Mouse (Mus musculus) inflammation-experienced regulatory T-cells (primary cell): ENCODE data around the gene Fxyd3. TPM values are rescaled to one million over a fixed set of nuclear protein-coding genes. Genes with fewer than 3 reads are reported as not detected.

ENCODE experiments used
- polyA plus RNA-seq, 2 experiments: library from polyadenylated mRNA; unstranded; fragments of 100-300 nt; shearing (Covaris generic); gene quantifications; one replicate each; pipeline ENCODE4 v1.2.1; 2017

The Fxyd3 gene
- polyA plus RNA-seq = 10 to 100 TPM in 1 of 2 experiments, under 1 TPM in 1; 0.91 to 12.9 TPM

DNA sequence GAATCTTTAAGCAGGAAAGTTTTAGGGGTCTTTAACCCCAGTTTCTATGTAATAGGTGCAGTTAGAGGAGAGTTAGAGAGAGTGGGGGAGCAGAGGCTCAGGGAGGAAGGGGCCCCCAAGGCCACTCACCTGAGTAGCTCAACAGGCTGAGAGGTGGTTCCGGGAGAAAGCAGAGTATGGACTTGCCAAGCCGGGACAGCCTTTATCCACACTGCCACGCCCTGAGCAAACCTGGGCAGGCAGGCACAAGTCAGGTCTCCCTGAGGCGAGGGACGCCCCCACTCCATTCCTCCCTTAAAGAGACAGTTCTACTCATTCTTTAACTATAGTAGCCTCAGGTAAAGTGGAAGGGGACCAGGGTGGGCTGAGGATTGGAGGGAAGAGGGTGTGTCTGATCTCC lies at the start of gene Fxyd3:
Gene Fxyd3 (minus strand): TSS at position 213 of the 400 bp plus-strand sequence.

DNA sequence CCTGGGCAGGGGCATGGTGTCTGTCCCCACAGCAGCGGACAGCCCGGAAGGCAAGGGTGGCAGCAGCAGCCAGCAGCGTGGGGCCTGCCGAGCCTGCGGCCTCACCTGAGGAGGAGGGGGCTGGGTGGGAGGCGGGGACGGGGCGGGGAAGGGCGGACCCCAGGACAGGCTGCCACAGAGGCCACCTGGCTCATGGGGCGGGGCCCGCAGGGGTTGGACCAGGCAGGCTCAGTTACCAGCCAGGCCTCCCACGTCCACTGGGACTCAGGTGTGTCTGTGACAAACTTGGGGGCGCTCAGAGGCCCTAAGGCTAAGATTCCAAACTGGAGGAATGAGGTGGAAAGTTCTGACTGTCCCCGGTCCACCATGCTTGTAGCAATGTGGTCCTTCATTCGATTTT lies 38.7 kb upstream of the Fxyd3 start, which contains the start of gene Hpn:
Gene Hpn (minus strand): TSS at position 109 of the 400 bp plus-strand sequence.

DNA sequence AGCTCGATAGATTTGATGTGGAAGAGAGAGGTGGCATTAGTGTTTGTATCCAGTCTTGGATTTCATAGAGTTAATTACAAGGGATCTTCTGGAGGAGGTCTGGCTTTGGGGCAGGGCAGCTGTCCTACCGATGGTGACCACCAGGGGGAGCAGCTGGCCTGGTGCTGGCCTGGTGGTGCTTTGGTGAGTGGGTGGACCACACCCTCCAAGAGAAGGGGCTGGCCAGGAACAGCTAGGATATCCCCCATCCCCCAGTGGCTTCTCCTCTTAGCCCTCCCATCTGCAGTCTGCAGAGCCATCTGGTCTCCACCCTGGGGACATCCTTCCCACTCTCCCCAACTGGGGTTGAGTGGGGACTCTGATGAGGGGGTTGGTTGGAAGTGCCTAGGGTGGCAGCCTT lies 17.4 kb downstream of the Fxyd3 start, which contains the start of gene Lgi4:
Gene Lgi4 (plus strand): TSS at position 235 of the 400 bp plus-strand sequence.

DNA sequence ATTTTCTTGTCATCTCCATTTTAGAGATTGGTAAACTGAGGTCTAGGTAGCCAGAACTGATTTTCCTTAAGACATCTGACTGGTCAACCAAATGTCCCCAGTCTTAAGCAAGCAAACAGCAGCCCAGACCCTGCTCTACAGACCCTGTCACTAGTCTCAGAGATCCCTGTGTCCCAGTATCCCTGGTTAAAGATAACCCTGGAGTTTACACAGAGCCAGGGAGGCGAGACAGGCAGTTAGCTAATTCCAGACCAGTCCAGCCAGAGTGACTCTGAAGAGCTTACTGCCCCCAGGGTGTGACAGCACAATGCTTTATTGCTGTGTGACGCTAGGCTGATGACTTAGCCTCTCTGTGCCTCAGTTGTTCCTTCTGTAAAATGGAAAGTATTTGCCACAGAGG lies 19.4 kb downstream of the Fxyd3 start, which contains the start of gene Fxyd1:
Gene Fxyd1 (minus strand): TSS at position 129 of the 400 bp plus-strand sequence.

DNA sequence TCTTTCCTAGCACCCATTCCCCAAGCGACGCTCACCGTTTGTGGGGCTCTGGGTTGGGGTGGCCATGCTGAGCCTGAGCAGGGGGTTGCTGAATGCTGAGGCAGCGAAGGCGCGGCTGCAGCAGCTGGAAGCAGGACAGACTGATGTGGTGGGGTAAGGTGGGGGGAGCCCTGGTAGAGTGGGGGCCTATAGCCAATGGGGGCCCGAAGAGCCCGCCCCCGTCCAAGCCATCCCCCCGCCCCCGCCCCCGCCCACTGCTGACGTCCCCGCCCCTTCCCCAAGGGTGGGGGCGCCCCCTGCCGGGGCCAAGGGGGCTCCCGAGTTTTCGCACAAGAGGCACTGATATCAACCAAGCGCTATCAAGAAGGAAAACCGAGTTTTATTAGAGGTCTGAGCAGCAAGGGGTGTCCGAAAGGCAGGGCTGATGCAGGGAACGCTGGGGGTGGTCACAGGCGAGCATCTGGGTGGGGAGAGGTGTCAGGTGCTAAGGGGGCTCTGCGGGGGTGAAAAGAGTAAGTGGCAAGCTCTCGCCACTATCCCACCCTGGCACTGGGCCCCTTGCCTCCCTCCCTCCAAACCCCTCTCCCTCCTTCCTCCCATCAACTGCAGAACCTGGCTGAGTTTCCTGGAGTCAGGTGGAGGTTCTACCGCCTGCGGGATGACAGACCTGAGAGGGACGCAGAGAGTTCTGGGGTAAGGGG lies 25.0 kb downstream of the Fxyd3 start, which contains the start of gene Fxyd7:
Gene Fxyd7 (minus strand): TSS at position 147 of the 701 bp plus-strand sequence.

DNA sequence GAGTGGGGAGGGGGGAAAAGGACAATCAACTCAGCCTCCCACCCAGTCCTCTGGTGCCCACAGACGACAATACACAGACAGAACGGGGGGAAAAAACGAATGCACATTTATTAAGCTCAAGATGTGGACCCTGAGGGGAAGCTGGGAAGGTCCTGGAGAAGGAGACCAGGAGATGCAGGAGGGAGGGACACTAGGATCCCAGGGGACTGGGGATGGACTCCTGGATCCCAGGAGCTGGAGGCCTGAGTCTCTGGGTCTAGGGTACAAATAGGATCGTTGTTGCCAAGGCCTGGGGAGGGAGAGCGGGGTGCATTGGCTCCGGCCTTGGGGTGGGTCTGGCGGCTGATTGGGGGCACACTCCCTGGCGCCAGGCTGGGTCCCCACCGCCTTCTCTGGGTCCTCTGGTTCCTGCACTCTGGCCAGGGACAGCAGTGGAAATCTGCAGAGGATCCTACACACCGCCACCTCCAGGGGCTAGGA lies 34.0 kb downstream of the Fxyd3 start, which contains the start of gene Fxyd5:
Gene Fxyd5 (minus strand): TSS at position 51 of the 480 bp plus-strand sequence.

Other genes starting within 250 kb of the Fxyd3 start
- not detected for gene Ffar3, start 220.5 kb downstream of the Fxyd3 start, polyA plus RNA-seq
- 1 to 10 TPM in 1 of 2 experiments, under 1 TPM in 1; 0.14 to 1.0 TPM for gene Ffar1, start 215.1 kb downstream of the Fxyd3 start, polyA plus RNA-seq
- gene Cd22, start 196.4 kb downstream of the Fxyd3 start, polyA plus RNA-seq = 10 to 100 TPM; 16.6 to 28.0 TPM
- under 1 TPM; 0.17 to 0.66 TPM for gene Mag, start 161.8 kb downstream of the Fxyd3 start, polyA plus RNA-seq
- gene Hamp2, start 152.0 kb downstream of the Fxyd3 start, polyA plus RNA-seq = under 1 TPM in 1 of 2 experiments, not detected in 1; 0.40 TPM
- under 1 TPM in 1 of 2 experiments, not detected in 1; 0.75 TPM for gene Hamp, start 132.7 kb downstream of the Fxyd3 start, polyA plus RNA-seq
- gene Usf2, start 119.9 kb downstream of the Fxyd3 start, polyA plus RNA-seq = 10 to 100 TPM in 1 of 2 experiments, 1 to 10 TPM in 1; 9.6 to 19.0 TPM
- 10 to 100 TPM in 1 of 2 experiments, 1 to 10 TPM in 1; 8.3 to 15.2 TPM for gene Lsr, start 103.2 kb downstream of the Fxyd3 start, polyA plus RNA-seq
- under 1 TPM; 0.58 to 0.88 TPM for gene Fam187b, start 102.9 kb downstream of the Fxyd3 start, polyA plus RNA-seq
- 1,000 to 10,000 TPM; 1,742 to 2,151 TPM for gene Fxyd5, start 34.2 kb downstream of the Fxyd3 start, polyA plus RNA-seq
- gene Fxyd7, start 25.2 kb downstream of the Fxyd3 start, polyA plus RNA-seq = under 1 TPM in 1 of 2 experiments, not detected in 1; 0.48 TPM
- gene Fxyd1, start 19.5 kb downstream of the Fxyd3 start, polyA plus RNA-seq = 1 to 10 TPM in 1 of 2 experiments, under 1 TPM in 1; 0.64 to 1.1 TPM
- under 1 TPM; 0.27 to 0.71 TPM for gene Lgi4, start 17.4 kb downstream of the Fxyd3 start, polyA plus RNA-seq
- gene Hpn, start 38.6 kb upstream of the Fxyd3 start, polyA plus RNA-seq = 1 to 10 TPM; 3.8 to 8.1 TPM
- gene Scn1b, start 50.3 kb upstream of the Fxyd3 start, polyA plus RNA-seq = 1 to 10 TPM in 1 of 2 experiments, under 1 TPM in 1; 0.55 to 2.5 TPM
- 100 to 1,000 TPM; 303 to 707 TPM for gene Gramd1a, start 79.2 kb upstream of the Fxyd3 start, polyA plus RNA-seq
- not detected for gene Scgb2b2, start 213.8 kb upstream of the Fxyd3 start, polyA plus RNA-seq
- gene Scgb1b2, start 215.1 kb upstream of the Fxyd3 start, polyA plus RNA-seq = not detected